Mouse (Mus musculus): Measurements from ENCODE around the gene Fdxr. TPM values are rescaled to one million over a fixed set of nuclear protein-coding genes. Genes with fewer than 3 reads are reported as not detected.

Fdxr gene
- total and polyA plus RNA-seq, 3 experiments = 10.4 to 32.2 (median 10.7) TPM

DNA sequence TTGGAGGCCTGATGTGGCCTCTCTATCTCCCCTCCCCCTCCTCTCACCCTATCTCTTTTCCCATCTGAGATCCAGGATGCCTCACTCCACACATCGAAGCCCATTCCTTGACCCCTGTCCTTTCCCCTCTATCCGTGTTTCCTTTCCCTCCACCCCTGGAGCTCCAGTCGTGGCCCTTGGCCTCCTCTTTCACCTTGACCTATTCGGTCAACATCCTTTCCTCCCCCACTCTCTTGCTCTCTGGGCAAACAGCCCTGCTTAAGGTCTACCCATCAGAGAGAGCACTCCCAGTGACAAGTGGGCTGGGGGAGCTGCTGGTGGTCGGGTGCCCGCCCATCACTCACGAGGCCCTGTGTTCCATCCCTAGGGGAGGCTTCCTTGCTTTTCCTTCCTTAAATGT is 3.1 kb downstream of the Fdxr start:
- Histone ChIP-seq H3K4me1 (ENCODE audit: insufficient read depth, low read depth, low read length) (peaks cover 70% of the 10 kb centered on the region), H3K27me3 (ENCODE audit: insufficient read depth, low read length) (no peaks in the 10 kb centered on the region), H3K4me3 (ENCODE audit: low read depth, low read length) (no peak overlapping the region), H3K9me3 (replicated peaks) (no peaks in the 10 kb centered on the region), H3K36me3 (replicated peaks) (peaks cover 62% of the 10 kb centered on the region)
- no peak for DNase-seq (ENCODE audit: low spot score)
- TF ChIP-seq TAL1 (conservative IDR thresholded peaks at IDR 0.05; ENCODE audit: low read depth, low read length) (no peak), GATA2 (IDR thresholded peaks at IDR 0.05; ENCODE audit: borderline replicate concordance, low read depth, low read length) (no peak), POLR2AphosphoS5 (IDR thresholded peaks at IDR 0.05; ENCODE audit: insufficient replicate concordance, low read depth, low read length) (no peak), GATA1 (IDR thresholded peaks at IDR 0.05; ENCODE audit: borderline replicate concordance, low read length) (no peak), CTCF (IDR thresholded peaks at IDR 0.05; ENCODE audit: low read depth, low read length) (no peak)
- no peak for ATAC-seq (ENCODE audit: extremely low read depth, insufficient number of reproducible peaks, low FRiP score, poor library complexity, severe bottlenecking)

DNA sequence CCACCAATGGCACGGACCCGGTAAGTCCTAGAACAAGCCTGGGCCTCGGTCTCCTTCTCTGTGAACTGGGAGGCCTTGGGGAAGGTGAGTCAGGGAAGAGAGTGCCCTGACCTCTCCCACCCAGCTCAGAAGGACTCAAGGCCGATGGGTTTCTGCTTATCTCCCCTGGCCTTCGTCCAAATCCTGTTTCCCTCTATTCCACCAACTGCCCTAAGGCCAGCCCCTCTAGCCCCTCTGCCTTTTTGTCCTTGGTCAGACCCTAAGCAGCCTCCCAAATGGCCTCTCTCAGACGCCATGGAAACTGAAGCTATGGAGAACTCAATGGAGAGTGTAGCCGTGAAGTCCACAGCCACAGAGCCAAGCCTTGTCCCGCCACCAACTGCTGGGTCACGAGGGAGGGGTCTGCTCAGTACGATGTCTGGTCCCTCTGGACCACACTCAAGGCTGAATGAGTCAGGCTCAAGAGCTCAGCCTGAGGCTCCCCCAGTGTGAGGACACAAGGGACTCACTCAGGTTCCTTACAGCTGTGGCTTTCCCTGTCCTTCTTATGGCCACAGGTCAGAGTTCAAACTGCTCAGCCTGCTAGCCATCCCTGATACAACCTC is 3.9 kb downstream of the Fdxr start:
- ATAC-seq (ENCODE audit: extremely low read depth, insufficient number of reproducible peaks, low FRiP score, poor library complexity, severe bottlenecking) = no peak

GRCm38 (mm10) chr11:115271481-115271880 is 5.4 kb downstream of the Fdxr start:
- peaks cover 77% of the 10 kb centered on the region for H3K36me3 ChIP-seq (replicated peaks)
- DNase-seq (ENCODE audit: low spot score) (no peak), ATAC-seq (ENCODE audit: extremely low read depth, insufficient number of reproducible peaks, low FRiP score, poor library complexity, severe bottlenecking) (no peak)
- peaks cover 2% of the 10 kb centered on the region; the same call in 1 of the 2 replicates for H3K27me3 ChIP-seq (ENCODE audit: insufficient read depth, low read length)
- H3K9me3 ChIP-seq (replicated peaks) = peaks cover 4% of the 10 kb centered on the region; the same call in 1 of the 2 replicates
- no peak for TF ChIP-seq CTCF (IDR thresholded peaks at IDR 0.05; ENCODE audit: low read depth, low read length)
- TF ChIP-seq POLR2AphosphoS5 (IDR thresholded peaks at IDR 0.05; ENCODE audit: insufficient replicate concordance, low read depth, low read length) = no peak
- TF ChIP-seq TAL1 (conservative IDR thresholded peaks at IDR 0.05; ENCODE audit: low read depth, low read length) = no peak
- H3K4me3 ChIP-seq (ENCODE audit: low read depth, low read length) = no peak overlapping the region
- H3K4me1 ChIP-seq (ENCODE audit: insufficient read depth, low read depth, low read length) = peaks cover 62% of the 10 kb centered on the region

More for the DNA sequence above, 3.9 kb downstream of the Fdxr start:
- no peak for DNase-seq (ENCODE audit: low spot score)
- no peaks in the 10 kb centered on the region for H3K27me3 ChIP-seq (ENCODE audit: insufficient read depth, low read length)
- peaks cover 69% of the 10 kb centered on the region for H3K36me3 ChIP-seq (replicated peaks)
- peaks cover 63% of the 10 kb centered on the region for H3K4me1 ChIP-seq (ENCODE audit: insufficient read depth, low read depth, low read length)
- no peak overlapping the region for H3K4me3 ChIP-seq (ENCODE audit: low read depth, low read length)
- TF ChIP-seq CTCF (IDR thresholded peaks at IDR 0.05; ENCODE audit: low read depth, low read length) = no peak
- TF ChIP-seq GATA1 (IDR thresholded peaks at IDR 0.05; ENCODE audit: borderline replicate concordance, low read length) = no peak
- no peak for TF ChIP-seq TAL1 (conservative IDR thresholded peaks at IDR 0.05; ENCODE audit: low read depth, low read length)
- TF ChIP-seq GATA2 (IDR thresholded peaks at IDR 0.05; ENCODE audit: borderline replicate concordance, low read depth, low read length) = no peak
- no peaks in the 10 kb centered on the region for H3K9me3 ChIP-seq (replicated peaks)

- Histone ChIP-seq H3K9me3 (replicated peaks) (peaks cover 5% of the 10 kb centered on the region; the same call in 1 of the 2 replicates), H3K27me3 (ENCODE audit: insufficient read depth, low read length) (peaks cover 7% of the 10 kb centered on the region; the same call in 1 of the 2 replicates), H3K4me1 (ENCODE audit: insufficient read depth, low read depth, low read length) (peaks cover 58% of the 10 kb centered on the region), H3K4me3 (ENCODE audit: low read depth, low read length) (no peak overlapping the region), H3K36me3 (replicated peaks) (peaks cover 77% of the 10 kb centered on the region)
- DNase-seq (ENCODE audit: low spot score) (no peak), ATAC-seq (ENCODE audit: extremely low read depth, insufficient number of reproducible peaks, low FRiP score, poor library complexity, severe bottlenecking) (no peak)
- TF ChIP-seq CTCF (IDR thresholded peaks at IDR 0.05; ENCODE audit: low read depth, low read length) = no peak
- TF ChIP-seq GATA2 (IDR thresholded peaks at IDR 0.05; ENCODE audit: borderline replicate concordance, low read depth, low read length) = no peak
- TF ChIP-seq POLR2AphosphoS5 (IDR thresholded peaks at IDR 0.05; ENCODE audit: insufficient replicate concordance, low read depth, low read length) = no peak
- TF ChIP-seq GATA1 (IDR thresholded peaks at IDR 0.05; ENCODE audit: borderline replicate concordance, low read length) = no peak
- no peak for TF ChIP-seq TAL1 (conservative IDR thresholded peaks at IDR 0.05; ENCODE audit: low read depth, low read length)
Observed at GRCm38 (mm10) chr11:115271052-115271451, 5.8 kb downstream of the Fdxr start.

DNA sequence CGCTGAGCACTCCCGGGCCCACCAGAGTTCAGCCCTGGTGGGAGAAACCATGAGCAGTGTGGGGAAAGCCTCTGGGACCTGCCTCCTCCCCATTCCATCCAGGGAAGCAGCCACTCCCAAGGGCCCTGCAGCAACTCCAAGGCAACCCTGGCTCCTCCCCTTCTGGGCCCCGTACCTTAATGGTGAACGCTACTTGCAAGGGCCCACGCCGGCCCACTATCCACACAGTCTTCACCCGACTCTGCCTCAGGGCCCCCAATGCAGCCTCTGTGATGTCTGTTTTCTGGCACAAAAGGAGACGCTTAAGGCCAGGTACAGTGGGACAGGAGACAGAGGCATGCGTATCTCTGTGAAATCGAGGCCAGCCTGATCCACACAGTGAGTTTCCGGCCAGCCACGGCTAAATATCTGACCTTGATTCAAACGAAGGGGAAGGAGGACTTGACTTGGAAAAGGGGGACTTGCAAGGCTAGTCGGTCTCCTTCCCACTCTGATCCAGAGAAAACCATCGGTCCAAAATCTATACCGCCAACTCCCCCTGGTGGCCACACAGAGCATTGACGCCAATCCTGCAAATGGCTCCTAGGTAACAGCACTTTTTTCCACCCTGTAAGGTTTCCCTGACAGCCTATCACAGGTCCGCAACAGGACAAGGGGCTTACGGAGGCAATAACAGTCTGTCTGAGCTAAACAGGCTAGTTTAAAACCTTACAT is 6.5 kb downstream of the Fdxr start:
- ATAC-seq (ENCODE audit: extremely low read depth, insufficient number of reproducible peaks, low FRiP score, poor library complexity, severe bottlenecking) = peak; percentile 50
- DNase-seq (ENCODE audit: low spot score) = peak; percentile 76
- no peak overlapping the region for H3K4me3 ChIP-seq (ENCODE audit: low read depth, low read length)
- peaks cover 77% of the 10 kb centered on the region for H3K36me3 ChIP-seq (replicated peaks)
- H3K27me3 ChIP-seq (ENCODE audit: insufficient read depth, low read length) = peaks cover 14% of the 10 kb centered on the region; the same call in 1 of the 2 replicates
- TF ChIP-seq CTCF (IDR thresholded peaks at IDR 0.05; ENCODE audit: low read depth, low read length) (peak; percentile 93), TAL1 (conservative IDR thresholded peaks at IDR 0.05; ENCODE audit: low read depth, low read length) (no peak)
- peaks cover 5% of the 10 kb centered on the region; the same call in 1 of the 2 replicates for H3K9me3 ChIP-seq (replicated peaks)
- H3K4me1 ChIP-seq (ENCODE audit: insufficient read depth, low read depth, low read length) = peaks cover 51% of the 10 kb centered on the region

GRCm38 (mm10) chr11:115269330-115270066 is 7.4 kb downstream of the Fdxr start:
- DNase-seq (ENCODE audit: low spot score) (no peak), ATAC-seq (ENCODE audit: extremely low read depth, insufficient number of reproducible peaks, low FRiP score, poor library complexity, severe bottlenecking) (0 out of 2 replicates have a peak, but pooled peaks have one; percentile 9)
- H3K4me1 ChIP-seq (ENCODE audit: insufficient read depth, low read depth, low read length) = peaks cover 44% of the 10 kb centered on the region
- TF ChIP-seq TAL1 (conservative IDR thresholded peaks at IDR 0.05; ENCODE audit: low read depth, low read length) (no peak), CTCF (IDR thresholded peaks at IDR 0.05; ENCODE audit: low read depth, low read length) (no peak), GATA2 (IDR thresholded peaks at IDR 0.05; ENCODE audit: borderline replicate concordance, low read depth, low read length) (no peak), GATA1 (IDR thresholded peaks at IDR 0.05; ENCODE audit: borderline replicate concordance, low read length) (no peak), POLR2AphosphoS5 (IDR thresholded peaks at IDR 0.05; ENCODE audit: insufficient replicate concordance, low read depth, low read length) (no peak)
- peaks cover 20% of the 10 kb centered on the region; the same call in 1 of the 2 replicates for H3K27me3 ChIP-seq (ENCODE audit: insufficient read depth, low read length)
- H3K9me3 ChIP-seq (replicated peaks) = peaks cover 5% of the 10 kb centered on the region; the same call in 1 of the 2 replicates
- H3K36me3 ChIP-seq (replicated peaks) = peaks cover 72% of the 10 kb centered on the region
- no peak overlapping the region for H3K4me3 ChIP-seq (ENCODE audit: low read depth, low read length)
